Mouse (Mus musculus): ENCODE results near the gene Gpr108.

GRCm38 (mm10) chr17:57292968-57293367 is 44.7 kb upstream of the Gpr108 start:
- TF ChIP-seq CTCF (conservative IDR thresholded peaks at IDR 0.05; ENCODE audit: insufficient read depth, insufficient read length, low read depth, low read length) (no peak), POLR2A (IDR thresholded peaks at IDR 0.05; ENCODE audit: low read depth, low read length) (no peak)
